Mouse (Mus musculus): ENCODE data around the gene Cnih4. TPM values are rescaled to one million over a fixed set of nuclear protein-coding genes. Genes with fewer than 3 reads are reported as not detected.

The Cnih4 gene
- polyA plus RNA-seq (2014; fragmentation: Nextera tagmentation; extraction: Ambion mirVana): 89.0 and 92.0 TPM in 2 replicates

GRCm38 (mm10) chr1:181143950-181144836 lies at the start of gene Cnih4, which contains the start of gene Nvl:
Cnih4 (plus strand) TSS chr1:181144693.
Nvl (minus strand) TSS chr1:181144204.
- ATAC-seq (replicated peaks; ENCODE audit: insufficient number of reproducible peaks, low FRiP score, low TSS enrichment, low read depth) (peak; percentile 100), DNase-seq (ENCODE audit: low spot score) (peak; percentile 97)
- Histone ChIP-seq H3K4me3 (ENCODE audit: low read depth, low read length) (peak within 1 kb of the TSS; percentile 82), H3K4me1 (ENCODE audit: control insufficient read depth, insufficient read depth, low read length) (no peaks in the 10 kb centered on the region), H3K27ac (replicated peaks; ENCODE audit: low read depth, low read length) (peak within 1 kb of the TSS; percentile 73), H3K27me3 (ENCODE audit: control insufficient read depth, insufficient read depth, low read length) (no peaks in the 10 kb centered on the region), H3K4me2 (ENCODE audit: low read depth, low read length) (peak within 1 kb of the TSS; percentile 68), H3K9ac (replicated peaks; ENCODE audit: low read length) (peak within 1 kb of the TSS; percentile 80), H3K9me3 (replicated peaks; ENCODE audit: control insufficient read depth, low read length) (no peaks in the 10 kb centered on the region), H3K36me3 (replicated peaks; ENCODE audit: control insufficient read depth, insufficient read depth, low read depth, low read length) (0 out of 2 replicates have a peak, but pooled peaks cover 2% of the 10 kb centered on the region)
- WGBS: under 1% methylated on average over 51 of the region's 52 CpGs

GRCm38 (mm10) chr1:181117112-181117511 lies 27.4 kb upstream of the Cnih4 start:
- WGBS: over 99% methylated on average over 4 of the region's 4 CpGs
- H3K4me1 ChIP-seq (ENCODE audit: control insufficient read depth, insufficient read depth, low read length): no peaks in the 10 kb centered on the region
- H3K4me2 ChIP-seq (ENCODE audit: low read depth, low read length): no peak overlapping the region
- H3K4me3 ChIP-seq (ENCODE audit: low read depth, low read length): no peak overlapping the region
- no peak overlapping the region for H3K27ac ChIP-seq (replicated peaks; ENCODE audit: low read depth, low read length)
- DNase-seq (ENCODE audit: low spot score) (no peak), ATAC-seq (replicated peaks; ENCODE audit: insufficient number of reproducible peaks, low FRiP score, low TSS enrichment, low read depth) (no peak)
- H3K9ac ChIP-seq (replicated peaks; ENCODE audit: low read length): no peak overlapping the region
- no peaks in the 10 kb centered on the region for H3K9me3 ChIP-seq (replicated peaks; ENCODE audit: control insufficient read depth, low read length)
- H3K27me3 ChIP-seq (ENCODE audit: control insufficient read depth, insufficient read depth, low read length): no peaks in the 10 kb centered on the region
- peaks cover 4% of the 10 kb centered on the region for H3K36me3 ChIP-seq (replicated peaks; ENCODE audit: control insufficient read depth, insufficient read depth, low read depth, low read length)

- H3K36me3 ChIP-seq (replicated peaks; ENCODE audit: control insufficient read depth, insufficient read depth, low read depth, low read length): peaks cover 13% of the 10 kb centered on the region
Measured at GRCm38 (mm10) chr1:181124145-181124544, 20.3 kb upstream of the Cnih4 start.

GRCm38 (mm10) chr1:181125916-181126315 lies 18.6 kb upstream of the Cnih4 start:
- Histone ChIP-seq H3K4me3 (ENCODE audit: low read depth, low read length) (no peak overlapping the region), H3K27me3 (ENCODE audit: control insufficient read depth, insufficient read depth, low read length) (no peaks in the 10 kb centered on the region), H3K4me1 (ENCODE audit: control insufficient read depth, insufficient read depth, low read length) (no peaks in the 10 kb centered on the region), H3K9ac (replicated peaks; ENCODE audit: low read length) (no peak overlapping the region), H3K4me2 (ENCODE audit: low read depth, low read length) (no peak overlapping the region), H3K36me3 (replicated peaks; ENCODE audit: control insufficient read depth, insufficient read depth, low read depth, low read length) (peaks cover 15% of the 10 kb centered on the region), H3K9me3 (replicated peaks; ENCODE audit: control insufficient read depth, low read length) (no peaks in the 10 kb centered on the region), H3K27ac (replicated peaks; ENCODE audit: low read depth, low read length) (no peak overlapping the region)
- ATAC-seq (replicated peaks; ENCODE audit: insufficient number of reproducible peaks, low FRiP score, low TSS enrichment, low read depth) (no peak), DNase-seq (ENCODE audit: low spot score) (no peak)
- WGBS: 95% methylated on average over 3 of the region's 3 CpGs

More at GRCm38 (mm10) chr1:181124145-181124544, 20.3 kb upstream of the Cnih4 start:
- H3K9ac ChIP-seq (replicated peaks; ENCODE audit: low read length): no peak overlapping the region
- 80% methylated on average over 2 of the region's 2 CpGs for WGBS
- H3K4me3 ChIP-seq (ENCODE audit: low read depth, low read length): no peak overlapping the region
- H3K9me3 ChIP-seq (replicated peaks; ENCODE audit: control insufficient read depth, low read length): no peaks in the 10 kb centered on the region
- DNase-seq (ENCODE audit: low spot score) (no peak), ATAC-seq (replicated peaks; ENCODE audit: insufficient number of reproducible peaks, low FRiP score, low TSS enrichment, low read depth) (no peak)
- H3K27ac ChIP-seq (replicated peaks; ENCODE audit: low read depth, low read length): no peak overlapping the region
- no peaks in the 10 kb centered on the region for H3K4me1 ChIP-seq (ENCODE audit: control insufficient read depth, insufficient read depth, low read length)
- no peak overlapping the region for H3K4me2 ChIP-seq (ENCODE audit: low read depth, low read length)
- no peaks in the 10 kb centered on the region for H3K27me3 ChIP-seq (ENCODE audit: control insufficient read depth, insufficient read depth, low read length)

GRCm38 (mm10) chr1:181126766-181127165 lies 17.7 kb upstream of the Cnih4 start:
- Histone ChIP-seq H3K4me3 (ENCODE audit: low read depth, low read length) (no peak overlapping the region), H3K27me3 (ENCODE audit: control insufficient read depth, insufficient read depth, low read length) (no peaks in the 10 kb centered on the region), H3K9ac (replicated peaks; ENCODE audit: low read length) (no peak overlapping the region), H3K27ac (replicated peaks; ENCODE audit: low read depth, low read length) (no peak overlapping the region), H3K9me3 (replicated peaks; ENCODE audit: control insufficient read depth, low read length) (no peaks in the 10 kb centered on the region), H3K4me2 (ENCODE audit: low read depth, low read length) (no peak overlapping the region), H3K36me3 (replicated peaks; ENCODE audit: control insufficient read depth, insufficient read depth, low read depth, low read length) (peaks cover 15% of the 10 kb centered on the region), H3K4me1 (ENCODE audit: control insufficient read depth, insufficient read depth, low read length) (no peaks in the 10 kb centered on the region)
- ATAC-seq (replicated peaks; ENCODE audit: insufficient number of reproducible peaks, low FRiP score, low TSS enrichment, low read depth) (no peak), DNase-seq (ENCODE audit: low spot score) (no peak)
- 95% methylated on average over 9 of the region's 9 CpGs for WGBS

GRCm38 (mm10) chr1:181131915-181132314 lies 12.6 kb upstream of the Cnih4 start:
- 89% methylated on average over 6 of the region's 6 CpGs for WGBS
- Histone ChIP-seq H3K4me1 (ENCODE audit: control insufficient read depth, insufficient read depth, low read length) (no peaks in the 10 kb centered on the region), H3K4me3 (ENCODE audit: low read depth, low read length) (no peak overlapping the region), H3K4me2 (ENCODE audit: low read depth, low read length) (no peak overlapping the region), H3K36me3 (replicated peaks; ENCODE audit: control insufficient read depth, insufficient read depth, low read depth, low read length) (peaks cover 11% of the 10 kb centered on the region), H3K27ac (replicated peaks; ENCODE audit: low read depth, low read length) (no peak overlapping the region), H3K9ac (replicated peaks; ENCODE audit: low read length) (no peak overlapping the region), H3K27me3 (ENCODE audit: control insufficient read depth, insufficient read depth, low read length) (no peaks in the 10 kb centered on the region), H3K9me3 (replicated peaks; ENCODE audit: control insufficient read depth, low read length) (no peaks in the 10 kb centered on the region)
- DNase-seq (ENCODE audit: low spot score) (no peak), ATAC-seq (replicated peaks; ENCODE audit: insufficient number of reproducible peaks, low FRiP score, low TSS enrichment, low read depth) (no peak)

- DNase-seq (ENCODE audit: low spot score): no peak
- H3K27me3 ChIP-seq (ENCODE audit: control insufficient read depth, insufficient read depth, low read length): no peaks in the 10 kb centered on the region
- H3K4me1 ChIP-seq (ENCODE audit: control insufficient read depth, insufficient read depth, low read length): no peaks in the 10 kb centered on the region
- H3K4me2 ChIP-seq (ENCODE audit: low read depth, low read length): no peak overlapping the region
- whole genome bisulfite sequencing: 94% methylated on average over 7 of the region's 7 CpGs
- no peak overlapping the region for H3K27ac ChIP-seq (replicated peaks; ENCODE audit: low read depth, low read length)
- H3K4me3 ChIP-seq (ENCODE audit: low read depth, low read length): no peak overlapping the region
- H3K36me3 ChIP-seq (replicated peaks; ENCODE audit: control insufficient read depth, insufficient read depth, low read depth, low read length): peaks cover 6% of the 10 kb centered on the region; the same call in 1 of the 2 replicates
- no peak for ATAC-seq (replicated peaks; ENCODE audit: insufficient number of reproducible peaks, low FRiP score, low TSS enrichment, low read depth)
- no peak overlapping the region for H3K9ac ChIP-seq (replicated peaks; ENCODE audit: low read length)
- H3K9me3 ChIP-seq (replicated peaks; ENCODE audit: control insufficient read depth, low read length): no peaks in the 10 kb centered on the region
Measured at GRCm38 (mm10) chr1:181138730-181139129, 5.8 kb upstream of the Cnih4 start.

GRCm38 (mm10) chr1:181143609-181143949 lies 914 bp upstream of the Cnih4 start:
- no peaks in the 10 kb centered on the region for H3K27me3 ChIP-seq (ENCODE audit: control insufficient read depth, insufficient read depth, low read length)
- H3K9me3 ChIP-seq (replicated peaks; ENCODE audit: control insufficient read depth, low read length): no peaks in the 10 kb centered on the region
- peak overlapping the region; percentile 73; the same call in 1 of the 2 replicates for H3K27ac ChIP-seq (replicated peaks; ENCODE audit: low read depth, low read length)
- 0 out of 2 replicates have a peak, but pooled peaks cover 2% of the 10 kb centered on the region for H3K36me3 ChIP-seq (replicated peaks; ENCODE audit: control insufficient read depth, insufficient read depth, low read depth, low read length)
- WGBS: 0% methylated on average over 12 of the region's 12 CpGs
- H3K4me2 ChIP-seq (ENCODE audit: low read depth, low read length): peak overlapping the region; percentile 45
- ATAC-seq (replicated peaks; ENCODE audit: insufficient number of reproducible peaks, low FRiP score, low TSS enrichment, low read depth) (peak; percentile 60), DNase-seq (ENCODE audit: low spot score) (no peak)
- H3K9ac ChIP-seq (replicated peaks; ENCODE audit: low read length): peak overlapping the region; percentile 80
- peak overlapping the region; percentile 82 for H3K4me3 ChIP-seq (ENCODE audit: low read depth, low read length)
- H3K4me1 ChIP-seq (ENCODE audit: control insufficient read depth, insufficient read depth, low read length): no peaks in the 10 kb centered on the region
